Mouse (Mus musculus) ES-Bruce4 (cell line): Measurements from ENCODE around the gene Ppm1h. TPM values are rescaled to one million over a fixed set of nuclear protein-coding genes. Genes with fewer than 3 reads are reported as not detected.

Source experiments
- H3K27ac ChIP-seq: 2 replicates; pipeline ENCODE4 v1.5.1; 2012; ENCODE audit warnings: low read length, inconsistent platforms; ENCODE audit not compliant: insufficient read depth
- H3K27me3 ChIP-seq: 2 replicates; pipeline ENCODE4 v1.6.1; 2012; ENCODE audit warnings: mild to moderate bottlenecking, low read length, inconsistent platforms; ENCODE audit not compliant: control insufficient read depth, poor library complexity, insufficient read depth, severe bottlenecking
- H3K36me3 ChIP-seq: 2 replicates; pipeline ENCODE4 v1.6.1; 2012; ENCODE audit warnings: inconsistent platforms, mild to moderate bottlenecking, low read length, moderate library complexity; ENCODE audit not compliant: control insufficient read depth, poor library complexity, insufficient read depth, severe bottlenecking
- H3K4me1 ChIP-seq: one replicate; pipeline ENCODE4 v1.8.1; 2011; ENCODE audit warnings: low read length; ENCODE audit not compliant: control insufficient read depth, insufficient read depth
- H3K4me3 ChIP-seq: 2 replicates; pipeline ENCODE4 v1.5.1; 2011; ENCODE audit warnings: low read depth, mild to moderate bottlenecking, low read length
- H3K9ac ChIP-seq: 2 replicates; pipeline ENCODE4 v1.6.1; 2012; ENCODE audit warnings: low read depth, mild to moderate bottlenecking, inconsistent platforms; ENCODE audit not compliant: poor library complexity, severe bottlenecking
- H3K9me3 ChIP-seq: replicated peaks from 2 replicates; pipeline ENCODE4 v1.6.1; 2012; ENCODE audit warnings: mild to moderate bottlenecking, low read length, inconsistent platforms; ENCODE audit not compliant: control insufficient read depth, poor library complexity, insufficient read depth, severe bottlenecking
- CTCF ChIP-seq: IDR thresholded peaks from one replicate; pipeline ENCODE4 v1.8.1; 2011; ENCODE audit warnings: low read depth, low read length
- EP300 ChIP-seq: IDR thresholded peaks from 2 replicates; pipeline ENCODE4 v1.6.1; 2011; ENCODE audit warnings: low read depth, low read length; ENCODE audit not compliant: insufficient read depth
- POLR2A ChIP-seq: IDR thresholded peaks from one replicate; pipeline ENCODE4 v1.8.1; 2011; ENCODE audit warnings: low read length; ENCODE audit not compliant: insufficient read depth
- polyA plus RNA-seq: library from polyadenylated mRNA; stranded (reverse); fragments of >200 nt; gene quantifications from 2 replicates; pipeline ENCODE4 v1.2.4, GENCODE M21; 2011; ENCODE audit warnings: low read depth; ENCODE audit not compliant: missing spikeins, insufficient read depth, insufficient read length

Ppm1h gene
- polyA plus RNA-seq, 1 experiment = 8.7 TPM

DNA sequence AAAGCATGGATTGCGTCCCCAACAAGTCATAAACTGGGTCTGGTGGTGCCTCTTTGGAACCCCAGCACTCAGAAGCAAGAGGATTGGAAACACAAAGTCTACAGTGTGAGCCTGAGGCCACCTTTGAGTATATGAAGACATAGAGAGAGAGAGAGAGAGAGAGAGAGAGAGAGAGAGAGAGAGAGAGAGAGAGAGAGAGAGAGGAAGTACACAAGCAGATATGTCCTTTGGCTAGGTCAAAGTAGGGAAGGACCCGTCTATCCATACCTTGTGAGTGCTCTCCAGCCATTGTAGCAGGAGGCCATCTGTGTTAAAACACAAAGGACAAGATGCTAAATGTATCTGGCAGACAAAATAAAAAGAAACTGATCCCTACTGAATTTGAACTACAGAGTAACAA lies 279.4 kb downstream of the Ppm1h start:
- Histone ChIP-seq H3K27me3 (no peaks in the 10 kb centered on the region), H3K9ac (no peak overlapping the region), H3K36me3 (no peaks in the 10 kb centered on the region), H3K9me3 (no peaks in the 10 kb centered on the region), H3K27ac (no peak overlapping the region), H3K4me3 (no peak overlapping the region), H3K4me1 (no peaks in the 10 kb centered on the region)
- TF ChIP-seq POLR2A = no peak
- no peak for TF ChIP-seq EP300
- no peak for TF ChIP-seq CTCF

DNA sequence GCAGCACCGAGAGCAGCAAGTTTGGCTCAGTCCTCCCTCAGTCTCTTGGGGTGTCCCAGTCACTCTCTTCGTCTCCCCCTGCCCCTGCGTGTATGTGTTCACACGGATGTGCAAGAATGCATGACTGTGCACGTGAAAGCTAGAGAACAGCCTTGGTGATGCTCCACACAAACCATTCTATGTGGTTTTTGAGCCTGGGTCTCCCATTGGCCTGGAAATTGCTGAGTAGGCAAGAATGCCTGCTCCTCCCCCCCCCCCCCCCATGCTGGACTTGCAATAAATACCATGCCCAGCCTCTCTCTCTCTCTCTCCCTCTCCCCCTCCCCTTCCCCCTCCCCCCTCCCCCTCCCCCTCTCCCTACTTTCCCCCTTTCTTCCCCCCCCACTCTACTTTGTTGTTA lies 280.1 kb downstream of the Ppm1h start:
- H3K4me3 ChIP-seq = no peak overlapping the region
- no peak overlapping the region for H3K9ac ChIP-seq
- H3K36me3 ChIP-seq = no peaks in the 10 kb centered on the region
- TF ChIP-seq POLR2A (no peak), CTCF (no peak), EP300 (no peak)
- H3K9me3 ChIP-seq = no peaks in the 10 kb centered on the region
- H3K27ac ChIP-seq = no peak overlapping the region
- no peaks in the 10 kb centered on the region for H3K4me1 ChIP-seq
- H3K27me3 ChIP-seq = no peaks in the 10 kb centered on the region

DNA sequence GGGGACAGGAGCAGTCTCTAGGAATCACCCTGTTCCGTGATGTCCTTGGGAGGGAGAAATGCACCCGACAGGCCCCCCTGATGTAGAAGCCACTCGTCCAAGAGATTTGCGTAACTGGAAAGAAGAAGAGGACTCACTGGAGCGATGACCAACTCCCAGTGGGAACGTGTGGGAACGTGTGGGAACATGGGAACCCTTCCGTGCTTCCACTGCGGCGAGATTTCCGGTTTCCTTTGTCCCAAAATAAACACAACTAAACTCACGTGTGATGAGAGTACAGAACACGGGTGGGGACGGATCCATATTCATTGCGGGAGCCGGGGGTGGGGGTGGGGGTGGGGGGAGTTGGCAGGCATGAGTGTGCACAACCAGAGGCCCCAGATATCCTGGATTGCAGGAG lies 281.7 kb downstream of the Ppm1h start:
- H3K4me3 ChIP-seq = no peak overlapping the region

DNA sequence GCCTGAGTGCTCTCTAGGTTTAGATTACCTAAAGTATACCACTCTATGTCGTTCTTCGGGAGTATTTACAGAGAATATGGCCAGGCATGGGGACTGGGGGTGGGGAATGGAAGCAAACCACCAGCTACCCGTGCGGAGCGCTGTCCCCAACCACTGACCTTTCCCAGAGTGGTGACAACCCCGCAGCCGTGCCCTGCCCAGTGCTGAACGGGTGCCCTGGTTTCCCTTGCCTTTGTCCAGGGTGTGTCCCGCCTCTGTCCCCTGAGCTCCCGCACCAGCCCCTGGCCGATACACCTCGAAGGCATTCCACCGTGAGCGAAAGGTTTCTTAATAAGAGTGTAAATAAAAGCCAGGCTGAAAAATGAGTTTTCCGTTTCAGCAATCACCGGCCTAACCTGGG lies 282.2 kb downstream of the Ppm1h start:
- TF ChIP-seq EP300 (no peak), CTCF (no peak), POLR2A (no peak)
- Histone ChIP-seq H3K4me1 (peaks cover 2% of the 10 kb centered on the region), H3K4me3 (no peak overlapping the region), H3K9me3 (no peaks in the 10 kb centered on the region), H3K27ac (no peak overlapping the region), H3K9ac (no peak overlapping the region), H3K36me3 (no peaks in the 10 kb centered on the region), H3K27me3 (no peaks in the 10 kb centered on the region)

More for the DNA sequence above, 281.7 kb downstream of the Ppm1h start:
- no peak for TF ChIP-seq EP300
- no peak for TF ChIP-seq POLR2A
- TF ChIP-seq CTCF = no peak
- no peaks in the 10 kb centered on the region for H3K36me3 ChIP-seq
- no peaks in the 10 kb centered on the region for H3K9me3 ChIP-seq
- no peak overlapping the region for H3K9ac ChIP-seq
- no peaks in the 10 kb centered on the region for H3K27me3 ChIP-seq
- no peak overlapping the region for H3K27ac ChIP-seq
- H3K4me1 ChIP-seq = peaks cover 2% of the 10 kb centered on the region

DNA sequence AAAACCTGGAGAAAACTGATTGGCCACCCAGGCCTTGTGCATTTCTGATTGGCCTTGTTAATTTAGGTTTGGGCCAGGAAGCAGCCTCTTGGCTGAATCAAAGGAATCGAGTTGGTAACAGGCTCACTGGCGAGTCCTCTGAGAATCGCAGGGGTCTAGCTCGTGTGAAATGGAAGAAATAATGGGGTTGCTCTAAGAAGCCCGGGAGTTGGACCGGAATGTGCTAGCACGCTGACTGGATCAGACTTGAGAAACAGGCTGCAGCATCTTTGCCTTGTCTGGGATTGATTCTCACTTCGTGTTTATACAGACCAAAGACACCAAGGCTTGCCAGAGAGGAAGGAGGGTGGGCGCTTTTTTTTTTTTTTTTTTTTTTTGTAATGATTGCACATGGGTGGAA lies 282.9 kb downstream of the Ppm1h start:
- no peak overlapping the region for H3K9ac ChIP-seq
- no peak overlapping the region for H3K27ac ChIP-seq
- no peaks in the 10 kb centered on the region for H3K27me3 ChIP-seq
- no peaks in the 10 kb centered on the region for H3K36me3 ChIP-seq
- H3K4me1 ChIP-seq = peaks cover 2% of the 10 kb centered on the region
- TF ChIP-seq POLR2A = no peak
- no peak for TF ChIP-seq CTCF
- no peak for TF ChIP-seq EP300
- no peaks in the 10 kb centered on the region for H3K9me3 ChIP-seq
- H3K4me3 ChIP-seq = no peak overlapping the region

DNA sequence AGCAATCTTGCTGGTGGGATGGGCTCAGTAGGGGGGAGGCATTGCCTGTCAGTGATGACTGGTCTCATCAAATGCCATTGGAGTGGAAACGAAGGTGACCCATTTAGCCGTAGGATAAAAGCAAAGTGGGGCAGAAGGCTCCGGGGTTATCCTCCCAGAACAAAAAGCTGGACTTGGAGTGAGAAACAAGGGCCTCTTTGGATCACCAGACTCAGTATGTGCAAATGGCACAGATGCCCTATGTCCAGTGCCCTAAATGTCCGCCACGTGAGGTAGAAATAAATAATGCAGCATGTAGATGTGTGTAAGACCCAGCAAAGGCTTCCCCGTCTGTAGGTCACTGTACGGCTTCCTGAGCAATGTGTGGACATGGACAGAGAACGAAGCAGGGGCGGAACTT lies 284.1 kb downstream of the Ppm1h start:
- Histone ChIP-seq H3K4me1 (peaks cover 2% of the 10 kb centered on the region), H3K9me3 (no peaks in the 10 kb centered on the region), H3K36me3 (no peaks in the 10 kb centered on the region), H3K9ac (no peak overlapping the region), H3K27me3 (no peaks in the 10 kb centered on the region), H3K4me3 (no peak overlapping the region), H3K27ac (no peak overlapping the region)
- TF ChIP-seq POLR2A = no peak
- TF ChIP-seq EP300 = no peak
- no peak for TF ChIP-seq CTCF
